ENCODE assay signal across 8 mouse cellular contexts in genomic region chr11:9116121-9116520, GRCm38 (mm10). TPM values are rescaled to one million over a fixed set of nuclear protein-coding genes. Genes with fewer than 3 reads are reported as not detected.
DNase-seq lines count a peak whose midpoint lies in the region; ATAC-seq and TF ChIP-seq lines count a peak whose summit lies in the region.

No protein-coding gene starts in this region.

- H3K27me3 ChIP-seq in lung, embryonic 16.5 days (ENCODE audit: control insufficient read depth, insufficient read depth, low read depth, low read length), result peaks cover 34% of the 10 kb centered on the region
- H3K27me3 ChIP-seq in embryonic facial prominence, embryonic 15.5 days, result peaks cover 58% of the 10 kb centered on the region
- peaks cover 30% of the 10 kb centered on the region for H3K27me3 ChIP-seq in liver, embryonic 11.5 days (replicated peaks; ENCODE audit: control insufficient read depth, insufficient read depth, low read length)
- H3K27me3 ChIP-seq in stomach, embryonic 16.5 days (ENCODE audit: control insufficient read depth, insufficient read depth, low read length), result peaks cover 31% of the 10 kb centered on the region

- no peak for DNase-seq in lung, postnatal 4 days
- no peak for DNase-seq in liver, embryonic 11.5 days (ENCODE audit: low spot score)
- no peak for DNase-seq in left cerebral cortex, adult 2 months (ENCODE audit: extremely low spot score in 1 of 2, low spot score in 2 of 2)
- DNase-seq in right cerebral cortex, postnatal 36 days (ENCODE audit: low spot score in 2 of 2), result no peak

- H3K9ac ChIP-seq in lung, embryonic 16.5 days (ENCODE audit: low read length), result peak overlapping the region; percentile 37; the same call in 1 of the 2 replicates
- H3K9ac ChIP-seq in embryonic facial prominence, embryonic 15.5 days, result no peak overlapping the region
- H3K9ac ChIP-seq in liver, embryonic 11.5 days (ENCODE audit: low read depth, low read length), result no peak overlapping the region
- peak overlapping the region; percentile 23; the same call in 1 of the 2 replicates for H3K9ac ChIP-seq in stomach, embryonic 16.5 days (ENCODE audit: low read length)

- ATAC-seq in lung, embryonic 16.5 days (ENCODE audit: low read depth), result no peak
- no peak for ATAC-seq in embryonic facial prominence, embryonic 15.5 days (ENCODE audit: insufficient number of reproducible peaks, low FRiP score, low TSS enrichment, low read depth)
- ATAC-seq in liver, embryonic 11.5 days (replicated peaks; ENCODE audit: low FRiP score), result no peak
- ATAC-seq in stomach, embryonic 16.5 days (ENCODE audit: insufficient read depth, low FRiP score), result no peak
- no peak for ATAC-seq in CD4-positive, CD25-positive, alpha-beta regulatory T cell, adult 4 months

- no peak overlapping the region for H3K27ac ChIP-seq in lung, embryonic 16.5 days (ENCODE audit: low read length)
- H3K27ac ChIP-seq in embryonic facial prominence, embryonic 15.5 days (replicated peaks), result no peak overlapping the region
- no peak overlapping the region for H3K27ac ChIP-seq in liver, embryonic 11.5 days (ENCODE audit: low read depth, low read length)
- H3K27ac ChIP-seq in stomach, embryonic 16.5 days (ENCODE audit: low read length), result no peak overlapping the region
- H3K27ac ChIP-seq in left cerebral cortex, adult 2 months, result no peak overlapping the region

- H3K4me2 ChIP-seq in lung, embryonic 16.5 days (ENCODE audit: low read depth, low read length), result peak overlapping the region; percentile 50
- H3K4me2 ChIP-seq in embryonic facial prominence, embryonic 15.5 days (replicated peaks), result peak overlapping the region; percentile 28
- peak overlapping the region; percentile 55 for H3K4me2 ChIP-seq in liver, embryonic 11.5 days
- H3K4me2 ChIP-seq in stomach, embryonic 16.5 days (ENCODE audit: low read depth, low read length), result peak overlapping the region; percentile 47

- TF ChIP-seq CTCF in left cerebral cortex, adult 2 months (IDR thresholded peaks at IDR 0.05), result no peak

- intact Hi-C loops in left cerebral cortex, adult 2 months (cut with DNase I), result no loop called here

- no peaks in the 10 kb centered on the region for H3K9me3 ChIP-seq in lung, embryonic 16.5 days (ENCODE audit: control insufficient read depth, low read length)
- no peaks in the 10 kb centered on the region for H3K9me3 ChIP-seq in embryonic facial prominence, embryonic 15.5 days (replicated peaks)
- H3K9me3 ChIP-seq in liver, embryonic 11.5 days (ENCODE audit: control insufficient read depth, low read length), result no peaks in the 10 kb centered on the region
- no peaks in the 10 kb centered on the region for H3K9me3 ChIP-seq in stomach, embryonic 16.5 days (replicated peaks; ENCODE audit: control insufficient read depth, low read length)

- H3K4me1 ChIP-seq in lung, embryonic 16.5 days (replicated peaks; ENCODE audit: control insufficient read depth, insufficient read depth, low read length), result peaks cover 17% of the 10 kb centered on the region
- peaks cover 21% of the 10 kb centered on the region for H3K4me1 ChIP-seq in embryonic facial prominence, embryonic 15.5 days
- H3K4me1 ChIP-seq in liver, embryonic 11.5 days (replicated peaks; ENCODE audit: control insufficient read depth, insufficient read depth, low read length), result peaks cover 27% of the 10 kb centered on the region
- H3K4me1 ChIP-seq in stomach, embryonic 16.5 days (ENCODE audit: control insufficient read depth, insufficient read depth, low read length), result peaks cover 20% of the 10 kb centered on the region

- no peaks in the 10 kb centered on the region for H3K36me3 ChIP-seq in lung, embryonic 16.5 days (ENCODE audit: control insufficient read depth, insufficient read depth, low read length)
- H3K36me3 ChIP-seq in embryonic facial prominence, embryonic 15.5 days, result no peaks in the 10 kb centered on the region
- no peaks in the 10 kb centered on the region for H3K36me3 ChIP-seq in liver, embryonic 11.5 days (ENCODE audit: control insufficient read depth, insufficient read depth, low read length)
- no peaks in the 10 kb centered on the region for H3K36me3 ChIP-seq in stomach, embryonic 16.5 days (ENCODE audit: control insufficient read depth, insufficient read depth, low read length)

- 3% methylated on average over 10 of the region's 10 CpGs for WGBS in lung, embryonic 16.5 days
- WGBS in embryonic facial prominence, embryonic 15.5 days, result 1% methylated on average over 10 of the region's 10 CpGs
- 3% methylated on average over 10 of the region's 10 CpGs for WGBS in liver, embryonic 11.5 days
- 4% methylated on average over 10 of the region's 10 CpGs for WGBS in stomach, embryonic 16.5 days

- peak overlapping the region; percentile 40 for H3K4me3 ChIP-seq in lung, embryonic 16.5 days (ENCODE audit: low read length)
- peak overlapping the region; percentile 17; the same call in 1 of the 2 replicates for H3K4me3 ChIP-seq in embryonic facial prominence, embryonic 15.5 days (replicated peaks)
- H3K4me3 ChIP-seq in liver, embryonic 11.5 days (ENCODE audit: low read depth, low read length), result no peak overlapping the region; the same call in 1 of the 2 replicates
- H3K4me3 ChIP-seq in stomach, embryonic 16.5 days (replicated peaks; ENCODE audit: low read length), result peak overlapping the region; percentile 34
- H3K4me3 ChIP-seq in left cerebral cortex, adult 2 months, result no peak overlapping the region

RNA-seq across cellular contexts. Expression of gene Upp1, which starts 1.8 kb away (rescaled TPM):
- 15.6 and 16.8 TPM in 2 replicates for polyA plus RNA-seq in lung, embryonic 16.5 days (2015; fragmentation: Nextera tagmentation; extraction: Ambion mirVana)
- 9.2 and 11.0 TPM in 2 replicates for polyA plus RNA-seq in embryonic facial prominence, embryonic 15.5 days (2015; fragmentation: Nextera tagmentation; extraction: Ambion mirVana)
- polyA plus RNA-seq in liver, embryonic 11.5 days (2014; fragmentation: Nextera tagmentation; extraction: Ambion mirVana), result 5.1 and 6.6 TPM in 2 replicates
- polyA plus RNA-seq in stomach, embryonic 16.5 days (2015; fragmentation: Nextera tagmentation; extraction: Ambion mirVana), result 14.1 and 17.3 TPM in 2 replicates
- 1 to 10 TPM; 1.8 to 5.4 TPM for total RNA-seq in left cerebral cortex, adult 2 months (2021)
- polyA plus RNA-seq in CD4-positive, CD25-positive, alpha-beta regulatory T cell, adult 4 months (2017; shearing (Covaris generic)), result not detected

Comparison
In these comparisons a context has a peak if more than half of its experiments do, and no peak if none do; other contexts are left out.
1. H3K4me3 ChIP-seq: peak in lung, embryonic 16.5 days (single experiment), embryonic facial prominence, embryonic 15.5 days (single experiment) and stomach, embryonic 16.5 days (single experiment); none in liver, embryonic 11.5 days (single experiment) and left cerebral cortex, adult 2 months (single experiment).
2. H3K9ac ChIP-seq: peak in lung, embryonic 16.5 days (single experiment) and stomach, embryonic 16.5 days (single experiment); none in embryonic facial prominence, embryonic 15.5 days (single experiment) and liver, embryonic 11.5 days (single experiment).
3. Peak in every context shown above with its lines, with median percentiles within 50 percentile points of each other: H3K4me2 ChIP-seq.